Mouse (Mus musculus) MEL (cell line): ENCODE measurements around the gene Rps21.

ENCODE experiments used
- CTCF ChIP-seq, 3 experiments: IDR thresholded peaks in 2 of 3; conservative IDR thresholded peaks in 1 of 3; 2 replicates each; pipeline ENCODE4 v1.5.1; 2011 to 2012; ENCODE audit warnings: low read length in 3 of 3, low read depth in 2 of 3, mild to moderate bottlenecking in 2 of 3, improper control_type of control experiment in 1 of 3, inconsistent platforms in 1 of 3, mixed read lengths in 1 of 3, moderate library complexity in 1 of 3; ENCODE audit not compliant: control insufficient read depth in 1 of 3, insufficient read depth in 1 of 3, poor library complexity in 1 of 3, severe bottlenecking in 1 of 3
- EP300 ChIP-seq, 2 experiments: IDR thresholded peaks; 2 replicates each; pipeline ENCODE4 v1.6.1; 2011; ENCODE audit warnings: improper control_type of control experiment in 2 of 2, low read length in 2 of 2, low read depth in 1 of 2, mild to moderate bottlenecking in 1 of 2
- GABPA ChIP-seq: IDR thresholded peaks from 2 replicates; pipeline ENCODE4 v1.6.1; 2012; ENCODE audit warnings: low read depth, mild to moderate bottlenecking, inconsistent platforms, low read length, improper control_type of control experiment, moderate library complexity
- GATA1 ChIP-seq: IDR thresholded peaks from 2 replicates; pipeline ENCODE4 v1.6.1; 2011; ENCODE audit warnings: low read depth, low read length, improper control_type of control experiment
- POLR2A ChIP-seq, 2 experiments: IDR thresholded peaks; 2 replicates each; pipeline ENCODE4 v1.6.1; 2011 to 2012; ENCODE audit warnings: low read length in 2 of 2, mild to moderate bottlenecking in 2 of 2, control low read depth in 1 of 2, improper control_type of control experiment in 1 of 2, low read depth in 1 of 2, moderate library complexity in 1 of 2; ENCODE audit not compliant: control insufficient read depth in 1 of 2, insufficient read depth in 1 of 2, poor library complexity in 1 of 2
- SMC3 ChIP-seq: IDR thresholded peaks from 2 replicates; pipeline ENCODE4 v1.6.1; 2011; ENCODE audit warnings: low read depth, low read length, improper control_type of control experiment

GRCm38 (mm10) chr2:180292026-180292425, 34.8 kb downstream of the Rps21 start:
- no peak for TF ChIP-seq SMC3
- TF ChIP-seq POLR2A (IDR thresholded peaks at IDR 0.05; ENCODE audit: control insufficient read depth in 1 of 2, insufficient read depth in 1 of 2, low read depth in 1 of 2, low read length in 2 of 2, poor library complexity in 1 of 2): no peak
- no peak for TF ChIP-seq EP300 (IDR thresholded peaks at IDR 0.05; ENCODE audit: low read depth in 1 of 2, low read length in 2 of 2)
- no peak for TF ChIP-seq CTCF (IDR thresholded peaks at IDR 0.05 in 2 of 3, conservative IDR thresholded peaks at IDR 0.05 in 1 of 3; ENCODE audit: control insufficient read depth in 1 of 3, insufficient read depth in 1 of 3, low read depth in 2 of 3, low read length in 3 of 3, poor library complexity in 1 of 3, severe bottlenecking in 1 of 3)
- TF ChIP-seq GABPA: no peak
- TF ChIP-seq GATA1: no peak
